Mouse (Mus musculus): ENCODE results near the gene Fryl. TPM values are rescaled to one million over a fixed set of nuclear protein-coding genes. Genes with fewer than 3 reads are reported as not detected.

The Fryl gene
- polyA plus RNA-seq, 1 experiment from 2014 or later: 46.2 TPM

- Histone ChIP-seq H3K4me2 (no peak overlapping the region), H3K9me3 (replicated peaks) (no peaks in the 10 kb centered on the region), H3K36me3 (replicated peaks) (peaks cover 4% of the 10 kb centered on the region), H3K4me1 (replicated peaks) (0 out of 2 replicates have a peak, but pooled peaks cover 4% of the 10 kb centered on the region), H3K9ac (no peak overlapping the region), H3K27me3 (no peaks in the 10 kb centered on the region), H3K4me3 (replicated peaks) (no peak overlapping the region), H3K27ac (replicated peaks) (no peak overlapping the region)
- 82% methylated on average over 7 of the region's 7 CpGs for WGBS (ENCODE audit: insufficient replicate concordance)
- ATAC-seq (ENCODE audit: insufficient read depth): no peak
These were observed 34.6 kb downstream of the Fryl start for GRCm38 (mm10) chr5:73221826-73222225.

- no peak for ATAC-seq (ENCODE audit: insufficient read depth)
- H3K4me2 ChIP-seq: no peak overlapping the region
- 0 out of 2 replicates have a peak, but pooled peaks cover 2% of the 10 kb centered on the region for H3K4me1 ChIP-seq (replicated peaks)
- WGBS (ENCODE audit: insufficient replicate concordance): 71% methylated on average over 3 of the region's 3 CpGs
- H3K27ac ChIP-seq (replicated peaks): no peak overlapping the region
- H3K4me3 ChIP-seq (replicated peaks): no peak overlapping the region
- H3K9ac ChIP-seq: no peak overlapping the region
- H3K9me3 ChIP-seq (replicated peaks): no peaks in the 10 kb centered on the region
- H3K27me3 ChIP-seq: no peaks in the 10 kb centered on the region
- H3K36me3 ChIP-seq (replicated peaks): peaks cover 4% of the 10 kb centered on the region
These were observed 36.7 kb downstream of the Fryl start for GRCm38 (mm10) chr5:73219716-73220115.

GRCm38 (mm10) chr5:73218065-73218464, 38.4 kb downstream of the Fryl start:
- no peak for ATAC-seq (ENCODE audit: insufficient read depth)
- no peak overlapping the region for H3K27ac ChIP-seq (replicated peaks)
- no peak overlapping the region for H3K9ac ChIP-seq
- 0 out of 2 replicates have a peak, but pooled peaks cover 2% of the 10 kb centered on the region for H3K4me1 ChIP-seq (replicated peaks)
- no peak overlapping the region for H3K4me3 ChIP-seq (replicated peaks)
- 80% methylated on average over 4 of the region's 4 CpGs for WGBS (ENCODE audit: insufficient replicate concordance)
- peaks cover 4% of the 10 kb centered on the region for H3K36me3 ChIP-seq (replicated peaks)
- no peaks in the 10 kb centered on the region for H3K9me3 ChIP-seq (replicated peaks)
- no peak overlapping the region for H3K4me2 ChIP-seq
- H3K27me3 ChIP-seq: no peaks in the 10 kb centered on the region

- ATAC-seq (ENCODE audit: insufficient read depth): no peak
- H3K4me2 ChIP-seq: no peak overlapping the region
These were observed 39.3 kb downstream of the Fryl start for GRCm38 (mm10) chr5:73217116-73217515.

GRCm38 (mm10) chr5:73216014-73216413, 40.4 kb downstream of the Fryl start:
- Histone ChIP-seq H3K27me3 (no peaks in the 10 kb centered on the region), H3K9me3 (replicated peaks) (no peaks in the 10 kb centered on the region), H3K4me1 (replicated peaks) (0 out of 2 replicates have a peak, but pooled peaks cover 2% of the 10 kb centered on the region), H3K4me3 (replicated peaks) (no peak overlapping the region), H3K4me2 (no peak overlapping the region), H3K9ac (no peak overlapping the region), H3K36me3 (replicated peaks) (peaks cover 4% of the 10 kb centered on the region), H3K27ac (replicated peaks) (no peak overlapping the region)
- WGBS (ENCODE audit: insufficient replicate concordance): 84% methylated on average over 9 of the region's 9 CpGs
- no peak for ATAC-seq (ENCODE audit: insufficient read depth)

More at GRCm38 (mm10) chr5:73217116-73217515, 39.3 kb downstream of the Fryl start:
- Histone ChIP-seq H3K9ac (no peak overlapping the region), H3K4me3 (replicated peaks) (no peak overlapping the region), H3K27me3 (no peaks in the 10 kb centered on the region), H3K27ac (replicated peaks) (no peak overlapping the region), H3K36me3 (replicated peaks) (peaks cover 4% of the 10 kb centered on the region), H3K9me3 (replicated peaks) (no peaks in the 10 kb centered on the region), H3K4me1 (replicated peaks) (0 out of 2 replicates have a peak, but pooled peaks cover 2% of the 10 kb centered on the region)
- WGBS (ENCODE audit: insufficient replicate concordance): 90% methylated on average over 1 of the region's 1 CpGs

- H3K4me1 ChIP-seq (replicated peaks): peaks cover 23% of the 10 kb centered on the region
- peaks cover 9% of the 10 kb centered on the region for H3K36me3 ChIP-seq (replicated peaks)
- no peaks in the 10 kb centered on the region for H3K9me3 ChIP-seq (replicated peaks)
- no peak overlapping the region for H3K9ac ChIP-seq
- no peak overlapping the region for H3K4me2 ChIP-seq
- WGBS (ENCODE audit: insufficient replicate concordance): 88% methylated on average over 9 of the region's 9 CpGs
- no peak overlapping the region for H3K27ac ChIP-seq (replicated peaks)
- no peak for ATAC-seq (ENCODE audit: insufficient read depth)
- H3K27me3 ChIP-seq: no peaks in the 10 kb centered on the region
- H3K4me3 ChIP-seq (replicated peaks): no peak overlapping the region
These were observed 44.0 kb downstream of the Fryl start for GRCm38 (mm10) chr5:73212446-73212845.

GRCm38 (mm10) chr5:73211961-73212360, 44.5 kb downstream of the Fryl start:
- Histone ChIP-seq H3K9ac (no peak overlapping the region), H3K27ac (replicated peaks) (no peak overlapping the region), H3K4me1 (replicated peaks) (peaks cover 23% of the 10 kb centered on the region), H3K9me3 (replicated peaks) (no peaks in the 10 kb centered on the region), H3K27me3 (no peaks in the 10 kb centered on the region), H3K36me3 (replicated peaks) (peaks cover 9% of the 10 kb centered on the region), H3K4me3 (replicated peaks) (no peak overlapping the region), H3K4me2 (no peak overlapping the region)
- 87% methylated on average over 15 of the region's 15 CpGs for WGBS (ENCODE audit: insufficient replicate concordance)
- no peak for ATAC-seq (ENCODE audit: insufficient read depth)

- Histone ChIP-seq H3K4me2 (no peak overlapping the region), H3K4me1 (replicated peaks) (peaks cover 26% of the 10 kb centered on the region), H3K27ac (replicated peaks) (no peak overlapping the region), H3K27me3 (no peaks in the 10 kb centered on the region), H3K9me3 (replicated peaks) (no peaks in the 10 kb centered on the region), H3K9ac (no peak overlapping the region), H3K4me3 (replicated peaks) (no peak overlapping the region), H3K36me3 (replicated peaks) (peaks cover 9% of the 10 kb centered on the region)
- WGBS (ENCODE audit: insufficient replicate concordance): 82% methylated on average over 6 of the region's 6 CpGs
- ATAC-seq (ENCODE audit: insufficient read depth): no peak
These were observed 45.5 kb downstream of the Fryl start for GRCm38 (mm10) chr5:73210971-73211315.

- Histone ChIP-seq H3K4me2 (no peak overlapping the region), H3K4me1 (replicated peaks) (peaks cover 26% of the 10 kb centered on the region), H3K27ac (replicated peaks) (no peak overlapping the region), H3K27me3 (no peaks in the 10 kb centered on the region), H3K9me3 (replicated peaks) (no peaks in the 10 kb centered on the region), H3K4me3 (replicated peaks) (no peak overlapping the region), H3K9ac (no peak overlapping the region), H3K36me3 (replicated peaks) (peaks cover 9% of the 10 kb centered on the region)
- WGBS (ENCODE audit: insufficient replicate concordance): 81% methylated on average over 22 of the region's 22 CpGs
- ATAC-seq (ENCODE audit: insufficient read depth): no peak
These were observed 46.1 kb downstream of the Fryl start for GRCm38 (mm10) chr5:73210127-73210970.

- Histone ChIP-seq H3K27me3 (no peaks in the 10 kb centered on the region), H3K4me1 (replicated peaks) (peaks cover 26% of the 10 kb centered on the region), H3K4me3 (replicated peaks) (no peak overlapping the region), H3K4me2 (no peak overlapping the region), H3K9ac (no peak overlapping the region), H3K27ac (replicated peaks) (0 out of 2 replicates have a peak overlapping the region, but pooled peaks have one; percentile 48), H3K9me3 (replicated peaks) (no peaks in the 10 kb centered on the region), H3K36me3 (replicated peaks) (peaks cover 9% of the 10 kb centered on the region)
- 59% methylated on average over 20 of the region's 20 CpGs for WGBS (ENCODE audit: insufficient replicate concordance)
- ATAC-seq (ENCODE audit: insufficient read depth): peak; percentile 49
These were observed 47.0 kb downstream of the Fryl start for GRCm38 (mm10) chr5:73209201-73210096.

- Histone ChIP-seq H3K4me3 (replicated peaks) (no peak overlapping the region), H3K27ac (replicated peaks) (0 out of 2 replicates have a peak overlapping the region, but pooled peaks have one; percentile 48), H3K4me1 (replicated peaks) (peaks cover 26% of the 10 kb centered on the region), H3K9me3 (replicated peaks) (no peaks in the 10 kb centered on the region), H3K9ac (no peak overlapping the region), H3K27me3 (no peaks in the 10 kb centered on the region), H3K4me2 (no peak overlapping the region), H3K36me3 (replicated peaks) (peaks cover 9% of the 10 kb centered on the region)
- no peak for ATAC-seq (ENCODE audit: insufficient read depth)
- 78% methylated on average over 6 of the region's 6 CpGs for WGBS (ENCODE audit: insufficient replicate concordance)
These were observed 47.8 kb downstream of the Fryl start for GRCm38 (mm10) chr5:73208645-73209044.
